Mouse (Mus musculus) embryonic fibroblast, embryonic 13.5 days (primary cell): ENCODE measurements around the gene Adamts17. TPM values are rescaled to one million over a fixed set of nuclear protein-coding genes. Genes with fewer than 3 reads are reported as not detected.
A peak's percentile ranks its signal among the peaks of the same experiment; 100 is the strongest.

Source experiments
- H3K27ac ChIP-seq: 2 replicates; pipeline ENCODE4 v1.5.1; 2012; ENCODE audit warnings: low read length, control low read depth, inconsistent platforms; ENCODE audit not compliant: insufficient read depth
- H3K4me1 ChIP-seq: 2 replicates; pipeline ENCODE4 v1.6.1; 2011; ENCODE audit warnings: low read length; ENCODE audit not compliant: control insufficient read depth, insufficient read depth
- H3K4me3 ChIP-seq: 2 replicates; pipeline ENCODE4 v1.5.1; 2011; ENCODE audit warnings: mild to moderate bottlenecking, control low read depth, low read length; ENCODE audit not compliant: insufficient read depth
- CTCF ChIP-seq: IDR thresholded peaks from 2 replicates; pipeline ENCODE4 v1.5.1; 2011; ENCODE audit warnings: mild to moderate bottlenecking, control low read depth, low read length, moderate library complexity, borderline replicate concordance; ENCODE audit not compliant: insufficient read depth
- POLR2A ChIP-seq: IDR thresholded peaks from 2 replicates; pipeline ENCODE4 v1.6.1; 2011; ENCODE audit warnings: low read depth, mild to moderate bottlenecking, control low read depth, low read length, moderate library complexity
- polyA plus RNA-seq: library from polyadenylated mRNA; stranded (reverse); fragments of >200 nt; gene quantifications from 2 replicates; pipeline ENCODE4 v1.2.4, GENCODE M21; 2011; ENCODE audit warnings: low read depth; ENCODE audit not compliant: missing spikeins, insufficient read length

Gene Adamts17
- polyA plus RNA-seq, 1 experiment: 1.3 TPM

DNA sequence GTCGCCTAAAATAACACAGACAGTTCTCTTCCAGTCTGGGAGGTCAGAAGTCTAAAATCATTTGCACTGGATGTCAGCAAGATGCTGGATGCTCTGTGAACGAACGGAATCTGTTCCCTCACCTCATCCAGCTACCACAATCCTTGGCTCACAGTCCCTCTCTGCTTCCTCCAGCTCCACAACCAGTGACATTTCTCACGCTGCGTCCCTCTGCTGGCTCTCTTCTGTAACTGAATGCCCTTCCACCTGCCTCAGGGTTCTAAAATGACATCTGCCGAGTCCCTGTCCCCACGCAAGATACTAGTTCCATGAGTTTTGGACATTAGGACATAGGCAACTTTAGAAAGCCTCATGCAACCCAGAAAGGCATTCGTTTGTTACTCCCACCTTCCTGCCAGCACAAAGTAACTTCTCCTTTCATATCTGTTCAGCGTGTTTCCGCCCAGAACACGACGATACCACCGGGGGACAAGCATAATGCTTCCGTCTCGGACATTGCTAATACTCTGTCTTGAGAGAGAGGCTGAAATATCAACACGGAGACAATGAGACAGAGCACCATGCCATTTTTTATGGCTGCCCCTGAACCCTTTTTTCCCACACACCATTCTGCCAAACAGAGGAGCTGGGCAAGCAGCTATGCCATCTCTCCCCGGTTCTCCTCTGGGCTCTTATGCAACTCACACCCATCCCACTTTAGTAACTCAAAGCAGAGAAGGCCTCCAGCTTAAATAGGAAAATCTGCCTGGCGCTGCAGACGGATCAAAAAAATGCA is 27.6 kb downstream of the Adamts17 start:
- Histone ChIP-seq H3K4me3 (no peak overlapping the region), H3K27ac (no peak overlapping the region), H3K4me1 (no peaks in the 10 kb centered on the region)
- TF ChIP-seq POLR2A: no peak
- no peak for TF ChIP-seq CTCF

DNA sequence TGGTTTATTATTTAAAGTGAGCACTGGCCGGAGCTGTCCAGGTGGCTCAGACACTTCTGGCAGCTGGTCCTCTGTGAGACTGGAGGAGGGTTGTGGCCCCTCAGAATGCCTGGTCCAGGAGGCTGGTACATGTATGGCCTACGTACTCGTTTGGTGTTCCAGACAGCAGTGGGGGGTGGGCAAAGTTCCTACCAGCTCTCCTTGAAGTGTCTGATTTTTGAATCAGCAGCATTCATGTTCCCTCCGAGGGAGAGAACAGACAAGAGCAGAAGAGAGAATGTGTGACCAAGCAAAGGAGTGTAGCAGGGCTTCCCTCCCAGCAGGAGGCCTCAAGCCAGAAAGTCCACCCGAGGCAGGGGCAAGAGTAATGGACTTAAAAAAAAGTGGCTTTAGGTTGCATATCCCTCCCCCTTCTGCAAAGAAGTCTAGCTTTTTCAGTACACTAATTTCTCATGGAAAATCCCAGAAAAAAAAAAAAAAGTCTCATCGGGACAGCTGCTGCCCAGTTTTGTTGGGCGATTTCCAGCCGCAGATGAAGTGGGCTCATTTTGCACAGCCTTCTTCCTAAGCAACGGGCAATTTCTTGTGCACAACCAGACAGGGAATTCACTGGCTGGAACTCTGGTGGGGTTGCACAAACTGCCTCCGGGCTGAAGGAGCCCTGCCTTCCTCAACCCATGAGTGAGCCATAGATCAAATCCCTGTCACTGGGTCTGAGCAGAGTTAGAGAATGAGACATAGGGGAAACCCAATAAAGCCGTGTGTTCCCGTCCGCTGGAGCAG is 28.4 kb downstream of the Adamts17 start:
- no peaks in the 10 kb centered on the region for H3K4me1 ChIP-seq
- no peak overlapping the region for H3K4me3 ChIP-seq
- no peak for TF ChIP-seq CTCF
- no peak for TF ChIP-seq POLR2A
- peak overlapping the region; percentile 9; the same call in 1 of the 2 replicates for H3K27ac ChIP-seq

DNA sequence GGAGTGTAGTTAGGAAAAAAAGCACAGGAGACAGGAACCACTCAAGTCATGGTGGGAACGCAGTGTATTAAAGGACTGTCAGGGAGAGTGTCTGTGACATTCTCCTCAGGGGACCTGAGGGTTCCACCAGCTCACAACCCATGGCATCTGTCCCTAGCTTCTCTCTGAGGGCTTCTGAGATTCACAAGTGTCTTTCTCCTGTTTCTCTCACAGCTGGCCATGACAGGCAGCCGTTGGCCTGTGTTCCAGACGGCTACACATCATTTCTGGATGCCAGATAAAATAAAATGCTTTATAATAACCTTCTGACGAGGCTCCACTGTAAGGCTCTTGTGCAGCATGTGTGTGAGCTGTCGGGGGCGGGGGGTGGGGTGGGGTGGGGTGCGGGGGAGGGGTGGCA is 32.0 kb downstream of the Adamts17 start:
- no peak overlapping the region for H3K4me3 ChIP-seq
- H3K27ac ChIP-seq: no peak overlapping the region
- TF ChIP-seq POLR2A: no peak
- no peak for TF ChIP-seq CTCF
- H3K4me1 ChIP-seq: no peaks in the 10 kb centered on the region

DNA sequence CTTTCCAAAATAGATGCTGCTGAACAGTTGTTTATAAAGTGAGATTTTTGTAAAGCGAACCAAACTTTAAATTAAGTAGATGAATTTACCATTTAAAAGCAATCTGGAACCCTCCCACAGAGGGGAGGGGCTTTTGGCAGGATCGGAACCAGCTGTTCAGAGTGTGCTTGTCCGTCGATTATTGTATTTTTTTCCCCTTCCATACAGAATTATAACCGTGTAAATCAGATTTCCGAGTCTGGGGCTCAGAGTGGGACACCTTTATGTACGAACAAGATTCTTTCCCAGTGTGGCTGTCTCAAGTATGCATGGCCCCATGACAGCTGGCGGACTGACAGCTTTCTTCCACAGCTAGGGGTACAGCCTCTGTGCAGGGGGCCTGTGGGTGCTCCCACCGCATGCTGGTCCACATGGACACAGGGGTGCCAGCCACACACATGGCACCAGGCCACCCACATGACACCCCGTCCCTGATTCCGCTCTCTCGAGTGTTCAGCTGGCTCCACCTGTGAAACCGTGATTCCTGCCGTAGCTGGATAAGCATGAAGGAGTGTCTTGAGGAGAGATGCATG is 32.5 kb downstream of the Adamts17 start:
- TF ChIP-seq CTCF (no peak), POLR2A (no peak)
- Histone ChIP-seq H3K4me3 (no peak overlapping the region), H3K27ac (no peak overlapping the region), H3K4me1 (no peaks in the 10 kb centered on the region)

DNA sequence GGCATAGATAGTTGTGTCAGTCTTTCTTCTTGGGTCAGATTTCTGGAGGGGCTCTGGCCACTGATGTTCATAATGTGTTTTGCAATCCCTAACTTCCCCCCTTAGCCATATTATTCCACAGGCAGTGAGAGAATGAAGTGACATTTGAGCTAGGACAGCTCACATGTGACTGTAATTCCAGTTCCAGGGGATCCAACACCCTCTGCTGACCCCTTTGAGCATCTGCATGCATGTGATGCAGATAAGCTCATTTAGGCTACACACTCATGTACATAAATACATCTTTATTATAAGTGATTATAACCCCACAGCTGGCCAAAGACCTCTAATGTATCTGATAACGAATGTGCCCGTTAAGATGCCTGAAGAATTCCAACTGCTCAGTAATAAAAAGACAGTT is 33.7 kb downstream of the Adamts17 start:
- H3K4me1 ChIP-seq: no peaks in the 10 kb centered on the region
- TF ChIP-seq CTCF (no peak), POLR2A (no peak)
- H3K27ac ChIP-seq: no peak overlapping the region
- no peak overlapping the region for H3K4me3 ChIP-seq

DNA sequence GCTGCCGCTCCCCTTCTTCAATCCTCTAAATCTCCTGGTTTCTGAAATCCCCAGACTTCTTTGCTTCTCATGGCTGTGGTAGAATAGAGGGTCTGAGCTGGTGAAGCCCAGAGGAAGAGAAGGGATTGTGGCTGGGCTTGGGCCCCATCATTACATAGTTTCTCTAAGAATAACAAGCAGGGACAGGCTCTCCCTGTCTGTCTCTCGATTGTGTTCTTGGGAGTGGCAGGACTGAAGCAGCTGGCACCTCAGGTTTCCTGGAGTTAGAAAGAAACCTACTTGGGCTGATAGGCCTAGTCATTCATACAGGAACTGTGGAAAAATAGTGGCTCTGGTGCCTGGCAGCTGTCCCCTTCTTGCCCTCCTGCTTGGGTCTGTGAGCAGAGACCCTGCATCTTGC is 51.9 kb downstream of the Adamts17 start:
- Histone ChIP-seq H3K4me1 (no peaks in the 10 kb centered on the region), H3K4me3 (no peak overlapping the region), H3K27ac (no peak overlapping the region)
- TF ChIP-seq POLR2A (no peak), CTCF (no peak)

DNA sequence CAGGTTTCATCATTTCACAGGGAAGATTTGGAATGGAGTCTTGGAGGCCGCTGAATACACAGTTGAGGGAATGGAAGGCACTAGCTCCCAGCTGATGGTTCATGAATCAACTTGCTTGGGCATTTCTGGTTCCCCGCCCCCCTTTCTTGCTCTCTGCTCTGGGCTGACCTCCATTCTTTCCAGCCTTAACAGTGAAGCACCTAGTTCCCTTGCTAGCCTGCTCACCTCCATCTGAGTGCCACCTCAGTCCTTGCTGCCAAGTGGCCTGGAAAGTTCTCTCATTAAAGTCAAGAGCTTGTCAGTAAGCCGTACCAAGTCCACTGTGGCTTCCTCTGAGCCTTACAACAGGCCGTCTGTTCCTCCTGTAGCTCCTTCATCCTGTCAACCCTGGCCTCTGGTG is 52.6 kb downstream of the Adamts17 start:
- no peak for TF ChIP-seq POLR2A
- TF ChIP-seq CTCF: no peak
- H3K27ac ChIP-seq: no peak overlapping the region
- H3K4me1 ChIP-seq: no peaks in the 10 kb centered on the region
- no peak overlapping the region for H3K4me3 ChIP-seq

DNA sequence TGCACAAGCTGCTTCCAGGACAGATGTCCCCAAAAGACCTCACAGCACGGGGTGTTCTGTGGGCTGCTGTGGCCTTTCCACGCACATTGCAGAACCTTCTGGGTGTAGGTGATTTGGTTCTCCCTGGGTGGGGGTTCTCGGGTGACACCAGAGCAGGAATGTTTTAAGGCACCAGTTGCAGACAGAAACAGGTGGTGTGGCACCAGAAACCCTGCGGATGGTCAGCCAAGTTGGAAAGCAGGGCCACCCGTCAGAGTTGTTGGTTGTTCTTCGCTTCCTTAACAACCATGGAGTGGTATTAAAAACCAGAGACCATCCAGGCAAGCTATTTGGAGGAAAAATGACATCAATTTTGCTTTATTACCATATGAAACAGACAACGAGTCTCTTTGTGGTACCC is 62.8 kb downstream of the Adamts17 start:
- no peak for TF ChIP-seq POLR2A
- TF ChIP-seq CTCF: no peak

DNA sequence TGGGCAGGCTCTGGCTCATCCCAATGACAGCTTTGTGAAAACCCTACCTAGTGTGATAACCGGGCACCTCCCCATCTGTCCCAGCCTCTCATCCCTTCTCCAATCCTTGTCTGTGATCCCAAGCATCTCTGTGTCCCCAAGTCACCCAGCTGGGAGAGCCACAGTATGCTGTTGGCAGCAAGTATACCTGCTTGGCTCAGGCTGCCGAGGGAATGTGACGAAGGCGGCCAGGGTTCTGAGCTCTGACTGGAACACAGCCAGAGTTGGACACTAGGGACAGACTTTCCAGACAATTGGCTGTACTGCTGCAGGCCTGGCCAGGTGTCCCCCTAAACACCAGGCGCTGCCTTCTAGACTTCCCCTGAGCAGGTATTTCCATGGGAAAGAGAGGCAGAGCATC is 63.5 kb downstream of the Adamts17 start:
- H3K27ac ChIP-seq: no peak overlapping the region
- no peak overlapping the region for H3K4me3 ChIP-seq
- no peaks in the 10 kb centered on the region for H3K4me1 ChIP-seq
- no peak for TF ChIP-seq CTCF
- no peak for TF ChIP-seq POLR2A

More for the DNA sequence above, 62.8 kb downstream of the Adamts17 start:
- H3K4me3 ChIP-seq: no peak overlapping the region
- no peaks in the 10 kb centered on the region for H3K4me1 ChIP-seq
- H3K27ac ChIP-seq: no peak overlapping the region

DNA sequence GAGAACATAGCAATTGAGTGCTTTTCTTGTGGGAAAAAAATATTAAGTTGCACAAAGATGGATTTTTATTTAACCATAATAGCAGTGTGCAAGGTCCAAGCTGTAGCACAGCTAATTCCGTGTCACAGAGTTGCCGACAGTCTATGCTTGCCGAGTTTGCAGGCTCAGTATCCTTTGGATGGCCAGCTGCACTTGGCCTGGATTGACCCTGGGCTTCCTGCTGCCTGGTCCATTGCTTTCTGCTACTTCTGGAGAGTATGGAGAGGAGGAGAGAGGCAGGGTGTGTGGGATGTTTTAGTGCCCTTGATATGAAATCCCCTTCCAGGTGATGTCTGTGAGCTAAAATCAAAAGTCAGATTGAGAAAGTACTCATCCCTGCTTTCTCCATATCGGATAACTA is 66.4 kb downstream of the Adamts17 start:
- no peak for TF ChIP-seq CTCF
- no peak for TF ChIP-seq POLR2A
- Histone ChIP-seq H3K27ac (no peak overlapping the region), H3K4me1 (no peaks in the 10 kb centered on the region), H3K4me3 (no peak overlapping the region)

DNA sequence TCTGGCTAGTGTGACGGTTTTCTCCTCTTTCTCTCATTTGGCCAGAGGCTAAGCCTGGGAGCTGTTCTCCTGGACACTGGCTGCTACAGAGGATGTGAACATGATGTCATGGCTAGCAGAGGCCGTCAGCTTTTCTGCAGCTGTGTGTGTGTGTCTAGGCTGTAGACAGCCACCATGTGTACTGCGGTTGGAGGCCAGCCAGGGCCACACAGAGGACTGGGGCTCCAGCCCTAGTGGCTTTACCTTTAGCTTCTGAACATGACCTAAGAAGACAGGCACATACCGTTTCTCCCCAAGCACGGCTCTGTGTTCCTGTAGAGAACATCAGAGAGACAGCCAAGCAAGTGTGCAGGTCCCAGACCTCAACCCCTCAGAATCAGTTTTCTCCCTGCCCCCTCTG is 73.3 kb downstream of the Adamts17 start:
- H3K27ac ChIP-seq: no peak overlapping the region
- no peaks in the 10 kb centered on the region for H3K4me1 ChIP-seq
- no peak overlapping the region for H3K4me3 ChIP-seq
- TF ChIP-seq POLR2A (no peak), CTCF (no peak)
